Mouse (Mus musculus) hindbrain, embryonic 11.5 days (tissue): Measurements from ENCODE around the gene Aldh3b1. TPM values are rescaled to one million over a fixed set of nuclear protein-coding genes. Genes with fewer than 3 reads are reported as not detected.
"Not testable (repeated sequence)": the region's sequence is repeated elsewhere in the genome, so short reads cannot be mapped to it uniquely, and the experiment has no call there.

Experiments
- ATAC-seq: fragments of 200-750 bp; cut with Nextera tagmentation; 2 replicates; pipeline ENCODE4 v1.8.0; 2017; ENCODE audit warnings: mild to moderate bottlenecking, moderate TSS enrichment, moderate library complexity; ENCODE audit not compliant: low FRiP score
- DNase-seq: peaks from one replicate; pipeline ENCODE4 v3.0.0-alpha.2; 2015; ENCODE audit warnings: low spot score
- H3K27ac ChIP-seq: fragments of 300-500 bp; sonication (generic); 2 replicates; pipeline ENCODE4 v1.5.1; 2014; ENCODE audit warnings: mild to moderate bottlenecking, low read depth, low read length
- H3K27me3 ChIP-seq: fragments of 300-500 bp; sonication (generic); 2 replicates; pipeline ENCODE4 v1.6.1; 2014; ENCODE audit warnings: mild to moderate bottlenecking, low read length, moderate library complexity, mixed read lengths; ENCODE audit not compliant: control insufficient read depth, insufficient read depth
- H3K36me3 ChIP-seq: fragments of 300-500 bp; sonication (generic); 2 replicates; pipeline ENCODE4 v1.6.1; 2014; ENCODE audit warnings: mild to moderate bottlenecking, low read length, moderate library complexity, mixed read lengths; ENCODE audit not compliant: control insufficient read depth, insufficient read depth
- H3K4me1 ChIP-seq: fragments of 300-500 bp; sonication (generic); replicated peaks from 2 replicates; pipeline ENCODE4 v1.6.1; 2014; ENCODE audit warnings: low read length, mixed read lengths; ENCODE audit not compliant: control insufficient read depth, insufficient read depth
- H3K4me2 ChIP-seq: fragments of 300-500 bp; sonication (generic); replicated peaks from 2 replicates; pipeline ENCODE4 v1.6.1; 2014; ENCODE audit warnings: mild to moderate bottlenecking, low read depth, low read length
- H3K4me3 ChIP-seq: fragments of 300-500 bp; sonication (generic); 2 replicates; pipeline ENCODE4 v1.5.1; 2014; ENCODE audit warnings: low read depth, low read length
- H3K9ac ChIP-seq: fragments of 300-500 bp; sonication (generic); 2 replicates; pipeline ENCODE4 v1.6.1; 2014; ENCODE audit warnings: low read depth, low read length
- H3K9me3 ChIP-seq: fragments of 300-500 bp; sonication (generic); 2 replicates; pipeline ENCODE4 v1.6.1; 2016; ENCODE audit warnings: low read length; ENCODE audit not compliant: control insufficient read depth
- WGBS: fragments of 180-500 bp; shearing (Covaris S2); extraction: QIAGEN DNeasy Blood & Tissue Kit; methylation state at CpG from one replicate; pipeline ENCODE4 v1.1.7; 2014; 5-methylcytosine and 5-hydroxymethylcytosine counted together
- polyA plus RNA-seq: library from polyadenylated mRNA; unstranded; fragments of >200 nt; fragmentation: Nextera tagmentation; extraction: Ambion mirVana; gene quantifications from 2 replicates; pipeline ENCODE4 v1.2.1, GENCODE M21; 2014

The Aldh3b1 gene
- polyA plus RNA-seq = 0.59 and 1.4 TPM in 2 replicates

- no peaks in the 10 kb centered on the region for H3K4me1 ChIP-seq
- DNase-seq (no peak), ATAC-seq (no peak)
- H3K9ac ChIP-seq = no peak within 1 kb of the TSS
- no peak within 1 kb of the TSS for H3K4me2 ChIP-seq
- WGBS = 63% methylated on average over 12 of the region's 12 CpGs
- no peaks in the 10 kb centered on the region for H3K36me3 ChIP-seq
- H3K27me3 ChIP-seq = no peaks in the 10 kb centered on the region
- H3K9me3 ChIP-seq = no peaks in the 10 kb centered on the region
- 0 out of 2 replicates have a peak within 1 kb of the TSS, but pooled peaks have one; percentile 10 for H3K27ac ChIP-seq
- H3K4me3 ChIP-seq = no peak within 1 kb of the TSS
Observed at GRCm38 (mm10) chr19:3929211-3929941, at the start of gene Aldh3b1. Aldh3b1 (minus strand) TSS chr19:3929808.

GRCm38 (mm10) chr19:3975866-3976265, 46.3 kb upstream of the Aldh3b1 start:
- no peak for DNase-seq
- WGBS = 88% methylated on average over 2 of the region's 2 CpGs
- no peak for ATAC-seq
- H3K36me3 ChIP-seq = no peaks in the 10 kb centered on the region
- no peak overlapping the region for H3K27ac ChIP-seq
- H3K4me1 ChIP-seq = no peaks in the 10 kb centered on the region
- H3K9ac ChIP-seq = no peak overlapping the region
- no peaks in the 10 kb centered on the region for H3K27me3 ChIP-seq
- H3K9me3 ChIP-seq = no peaks in the 10 kb centered on the region
- H3K4me2 ChIP-seq = no peak overlapping the region
- no peak overlapping the region for H3K4me3 ChIP-seq

- not testable (repeated sequence) for H3K9ac ChIP-seq, H3K4me1 ChIP-seq, ATAC-seq, H3K27me3 ChIP-seq, H3K4me3 ChIP-seq, H3K36me3 ChIP-seq, DNase-seq, H3K4me2 ChIP-seq, H3K9me3 ChIP-seq, H3K27ac ChIP-seq
- WGBS = 83% methylated on average over 6 of the region's 6 CpGs
Observed at GRCm38 (mm10) chr19:3974608-3975007, 45.0 kb upstream of the Aldh3b1 start.

GRCm38 (mm10) chr19:3972229-3972628, 42.6 kb upstream of the Aldh3b1 start, which contains the start of gene Aldh3b2:
Aldh3b2 (plus strand) TSS chr19:3972328.
- Histone ChIP-seq H3K9me3 (no peaks in the 10 kb centered on the region), H3K4me3 (no peak within 1 kb of the TSS), H3K27me3 (no peaks in the 10 kb centered on the region), H3K4me1 (no peaks in the 10 kb centered on the region), H3K9ac (no peak within 1 kb of the TSS), H3K27ac (no peak within 1 kb of the TSS), H3K4me2 (no peak within 1 kb of the TSS), H3K36me3 (no peaks in the 10 kb centered on the region)
- DNase-seq (no peak), ATAC-seq (no peak)
- 47% methylated on average over 9 of the region's 9 CpGs for WGBS

- Histone ChIP-seq H3K36me3 (no peaks in the 10 kb centered on the region), H3K27me3 (no peaks in the 10 kb centered on the region), H3K9me3 (no peaks in the 10 kb centered on the region), H3K4me2 (no peak overlapping the region), H3K4me1 (no peaks in the 10 kb centered on the region), H3K27ac (no peak overlapping the region), H3K4me3 (no peak overlapping the region), H3K9ac (no peak overlapping the region)
- WGBS = 72% methylated on average over 3 of the region's 3 CpGs
- DNase-seq (no peak), ATAC-seq (no peak)
Observed at GRCm38 (mm10) chr19:3967258-3967657, 37.6 kb upstream of the Aldh3b1 start.

GRCm38 (mm10) chr19:3966330-3967075, 36.9 kb upstream of the Aldh3b1 start:
- DNase-seq (no peak), ATAC-seq (no peak)
- Histone ChIP-seq H3K9me3 (no peaks in the 10 kb centered on the region), H3K27me3 (no peaks in the 10 kb centered on the region), H3K4me2 (no peak overlapping the region), H3K9ac (no peak overlapping the region), H3K27ac (no peak overlapping the region), H3K36me3 (no peaks in the 10 kb centered on the region), H3K4me1 (no peaks in the 10 kb centered on the region), H3K4me3 (no peak overlapping the region)
- WGBS = 71% methylated on average over 11 of the region's 11 CpGs

GRCm38 (mm10) chr19:3964030-3964429, 34.4 kb upstream of the Aldh3b1 start:
- 72% methylated on average over 4 of the region's 4 CpGs for WGBS
- Histone ChIP-seq H3K27me3 (no peaks in the 10 kb centered on the region), H3K4me2 (no peak overlapping the region), H3K9me3 (no peaks in the 10 kb centered on the region), H3K27ac (no peak overlapping the region), H3K9ac (no peak overlapping the region), H3K36me3 (no peaks in the 10 kb centered on the region), H3K4me3 (no peak overlapping the region), H3K4me1 (no peaks in the 10 kb centered on the region)
- ATAC-seq (no peak), DNase-seq (no peak)

GRCm38 (mm10) chr19:3962469-3962868, 32.9 kb upstream of the Aldh3b1 start:
- no peak for ATAC-seq
- no peaks in the 10 kb centered on the region for H3K9me3 ChIP-seq
- H3K27me3 ChIP-seq = no peaks in the 10 kb centered on the region
- H3K36me3 ChIP-seq = no peaks in the 10 kb centered on the region
- H3K4me3 ChIP-seq = no peak overlapping the region
- no peaks in the 10 kb centered on the region for H3K4me1 ChIP-seq
- H3K27ac ChIP-seq = no peak overlapping the region
- no peak for DNase-seq
- H3K4me2 ChIP-seq = no peak overlapping the region
- 29% methylated on average over 2 of the region's 2 CpGs for WGBS
- H3K9ac ChIP-seq = no peak overlapping the region

- not testable (repeated sequence) for H3K9me3 ChIP-seq, H3K27me3 ChIP-seq, DNase-seq, H3K9ac ChIP-seq, H3K4me3 ChIP-seq, H3K36me3 ChIP-seq, H3K27ac ChIP-seq, ATAC-seq, H3K4me2 ChIP-seq, H3K4me1 ChIP-seq
- 89% methylated on average over 6 of the region's 6 CpGs for WGBS
Observed at GRCm38 (mm10) chr19:3961805-3962204, 32.2 kb upstream of the Aldh3b1 start.
